Mouse (Mus musculus): ENCODE results near the gene Stx8. TPM values are rescaled to one million over a fixed set of nuclear protein-coding genes. Genes with fewer than 3 reads are reported as not detected.

The Stx8 gene
- polyA plus RNA-seq, 1 experiment from 2014 or later: 16.6 TPM

GRCm38 (mm10) chr11:68101598-68101997, 135.6 kb downstream of the Stx8 start:
- Histone ChIP-seq H3K9ac (ENCODE audit: low read depth, low read length) (no peak overlapping the region), H3K36me3 (ENCODE audit: control insufficient read depth, insufficient read depth) (no peaks in the 10 kb centered on the region), H3K4me3 (ENCODE audit: low read depth, low read length) (no peak overlapping the region), H3K27ac (ENCODE audit: low read length) (no peak overlapping the region), H3K4me2 (ENCODE audit: low read depth, low read length) (no peak overlapping the region), H3K27me3 (ENCODE audit: control insufficient read depth, insufficient read depth, low read depth, low read length) (no peaks in the 10 kb centered on the region), H3K9me3 (replicated peaks; ENCODE audit: control insufficient read depth, low read length) (no peaks in the 10 kb centered on the region), H3K4me1 (ENCODE audit: control insufficient read depth, low read depth, low read length) (no peaks in the 10 kb centered on the region)
- WGBS (ENCODE audit: insufficient replicate concordance): 69% methylated on average over 1 of the region's 1 CpGs
- no peak for ATAC-seq (ENCODE audit: low read depth)

DNA sequence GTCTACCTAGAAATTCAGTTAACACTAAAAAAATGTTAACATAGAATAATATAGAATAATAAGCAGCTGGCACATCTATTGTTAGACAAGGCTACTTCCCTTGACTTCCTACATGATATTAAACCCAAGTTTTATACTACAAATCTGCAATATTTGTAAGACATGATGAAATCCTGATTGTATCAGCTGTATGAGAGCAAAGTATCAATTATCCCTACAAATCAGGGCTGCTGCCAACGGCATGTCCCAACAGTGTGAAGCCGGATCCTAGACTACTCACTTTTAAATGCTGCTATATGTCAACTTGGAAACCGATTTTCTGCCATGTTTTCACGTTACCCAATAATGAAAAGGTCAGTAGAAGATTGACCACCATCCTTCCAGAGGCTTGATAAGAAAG, 137.5 kb downstream of the Stx8 start:
- Histone ChIP-seq H3K4me1 (ENCODE audit: control insufficient read depth, low read depth, low read length) (no peaks in the 10 kb centered on the region), H3K9ac (ENCODE audit: low read depth, low read length) (no peak overlapping the region), H3K27ac (ENCODE audit: low read length) (no peak overlapping the region), H3K27me3 (ENCODE audit: control insufficient read depth, insufficient read depth, low read depth, low read length) (no peaks in the 10 kb centered on the region), H3K4me3 (ENCODE audit: low read depth, low read length) (no peak overlapping the region), H3K9me3 (replicated peaks; ENCODE audit: control insufficient read depth, low read length) (no peaks in the 10 kb centered on the region), H3K4me2 (ENCODE audit: low read depth, low read length) (no peak overlapping the region), H3K36me3 (ENCODE audit: control insufficient read depth, insufficient read depth) (no peaks in the 10 kb centered on the region)
- ATAC-seq (ENCODE audit: low read depth): no peak
- WGBS (ENCODE audit: insufficient replicate concordance): 61% methylated on average over 4 of the region's 4 CpGs

DNA sequence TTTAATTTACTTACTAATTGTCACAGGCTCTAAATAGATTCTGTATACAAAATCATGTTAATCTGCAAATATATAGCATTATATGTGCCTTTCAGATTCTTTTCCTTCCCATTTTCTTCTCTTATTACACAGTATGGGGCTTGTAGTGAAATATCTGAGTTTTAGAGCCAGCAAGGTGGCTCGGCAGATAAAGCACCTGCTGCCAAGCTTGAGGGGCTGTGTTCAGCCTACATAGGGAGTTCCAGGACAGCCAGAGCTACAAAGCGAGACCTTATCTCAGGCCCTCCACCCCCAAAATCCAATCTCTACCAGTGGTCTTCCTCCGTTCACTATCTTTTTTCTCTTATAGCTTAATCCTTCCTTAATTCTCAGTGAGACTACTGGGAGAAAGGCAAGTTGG, 140.1 kb downstream of the Stx8 start:
- H3K36me3 ChIP-seq (ENCODE audit: control insufficient read depth, insufficient read depth): no peaks in the 10 kb centered on the region
- no peaks in the 10 kb centered on the region for H3K27me3 ChIP-seq (ENCODE audit: control insufficient read depth, insufficient read depth, low read depth, low read length)
- H3K9me3 ChIP-seq (replicated peaks; ENCODE audit: control insufficient read depth, low read length): no peaks in the 10 kb centered on the region
- no peak overlapping the region for H3K4me2 ChIP-seq (ENCODE audit: low read depth, low read length)
- no peak overlapping the region for H3K27ac ChIP-seq (ENCODE audit: low read length)
- no peak overlapping the region for H3K9ac ChIP-seq (ENCODE audit: low read depth, low read length)
- no peak for ATAC-seq (ENCODE audit: low read depth)
- H3K4me3 ChIP-seq (ENCODE audit: low read depth, low read length): no peak overlapping the region
- H3K4me1 ChIP-seq (ENCODE audit: control insufficient read depth, low read depth, low read length): no peaks in the 10 kb centered on the region
- WGBS (ENCODE audit: insufficient replicate concordance): 37% methylated on average over 3 of the region's 3 CpGs

DNA sequence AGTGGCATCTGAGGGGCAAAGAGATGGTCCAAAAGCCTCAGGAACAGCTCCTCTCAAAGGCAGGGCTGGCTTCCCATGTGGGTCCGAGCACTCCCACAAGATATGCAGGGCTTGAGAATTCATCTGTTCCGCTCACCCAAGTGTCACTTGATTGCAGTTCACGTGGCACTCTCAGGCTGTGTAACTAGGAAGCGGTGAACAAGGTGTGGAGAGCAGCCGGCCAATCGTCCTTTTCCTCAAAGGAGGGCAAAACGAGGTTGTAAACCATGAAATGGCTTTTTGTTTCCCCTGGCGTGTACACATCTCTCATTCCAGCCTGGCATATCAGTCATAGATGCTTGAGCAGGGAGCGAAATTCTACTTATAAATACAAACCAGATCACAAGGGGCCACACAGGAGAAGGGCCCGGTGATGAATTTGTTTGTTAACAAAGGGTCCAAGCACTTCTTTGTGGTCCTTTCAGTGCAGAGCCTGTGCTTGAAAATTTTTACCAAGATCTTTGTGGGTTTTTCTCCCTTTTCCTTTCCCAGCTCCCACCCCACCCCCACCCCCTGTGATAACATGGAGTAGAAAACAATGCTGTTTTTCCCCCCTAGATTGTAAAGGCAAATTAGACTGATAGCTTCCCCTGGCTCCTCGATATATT, 147.6 kb downstream of the Stx8 start:
- Histone ChIP-seq H3K4me2 (ENCODE audit: low read depth, low read length) (no peak overlapping the region), H3K4me3 (ENCODE audit: low read depth, low read length) (no peak overlapping the region), H3K27ac (ENCODE audit: low read length) (no peak overlapping the region), H3K36me3 (ENCODE audit: control insufficient read depth, insufficient read depth) (no peaks in the 10 kb centered on the region), H3K9ac (ENCODE audit: low read depth, low read length) (no peak overlapping the region), H3K27me3 (ENCODE audit: control insufficient read depth, insufficient read depth, low read depth, low read length) (no peaks in the 10 kb centered on the region), H3K9me3 (replicated peaks; ENCODE audit: control insufficient read depth, low read length) (no peaks in the 10 kb centered on the region), H3K4me1 (ENCODE audit: control insufficient read depth, low read depth, low read length) (no peaks in the 10 kb centered on the region)
- WGBS (ENCODE audit: insufficient replicate concordance): 47% methylated on average over 11 of the region's 11 CpGs
- no peak for ATAC-seq (ENCODE audit: low read depth)

DNA sequence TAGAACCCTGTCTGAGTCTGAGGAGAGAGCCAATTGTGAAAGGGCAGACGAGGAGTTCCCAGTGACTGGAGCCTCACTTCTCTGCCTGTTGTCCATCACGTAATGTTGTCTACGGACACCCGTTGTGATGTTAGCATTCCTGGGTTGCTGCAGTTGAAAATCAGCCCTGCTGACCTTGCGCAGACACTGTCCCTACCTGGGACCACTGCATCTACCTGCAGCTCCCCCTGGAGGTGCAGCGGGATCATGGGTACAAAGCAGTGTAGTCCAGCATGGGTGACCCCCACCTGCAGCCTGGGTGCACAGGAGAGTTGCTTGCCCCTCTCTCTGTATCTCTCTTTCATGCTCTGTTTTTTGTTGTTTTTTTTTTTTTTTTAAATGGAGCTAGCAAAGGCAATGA, 148.2 kb downstream of the Stx8 start:
- Histone ChIP-seq H3K27me3 (ENCODE audit: control insufficient read depth, insufficient read depth, low read depth, low read length) (no peaks in the 10 kb centered on the region), H3K4me2 (ENCODE audit: low read depth, low read length) (no peak overlapping the region), H3K4me3 (ENCODE audit: low read depth, low read length) (no peak overlapping the region), H3K4me1 (ENCODE audit: control insufficient read depth, low read depth, low read length) (no peaks in the 10 kb centered on the region), H3K36me3 (ENCODE audit: control insufficient read depth, insufficient read depth) (no peaks in the 10 kb centered on the region), H3K9me3 (replicated peaks; ENCODE audit: control insufficient read depth, low read length) (no peaks in the 10 kb centered on the region), H3K9ac (ENCODE audit: low read depth, low read length) (no peak overlapping the region), H3K27ac (ENCODE audit: low read length) (no peak overlapping the region)
- no peak for ATAC-seq (ENCODE audit: low read depth)
- 46% methylated on average over 6 of the region's 6 CpGs for WGBS (ENCODE audit: insufficient replicate concordance)

DNA sequence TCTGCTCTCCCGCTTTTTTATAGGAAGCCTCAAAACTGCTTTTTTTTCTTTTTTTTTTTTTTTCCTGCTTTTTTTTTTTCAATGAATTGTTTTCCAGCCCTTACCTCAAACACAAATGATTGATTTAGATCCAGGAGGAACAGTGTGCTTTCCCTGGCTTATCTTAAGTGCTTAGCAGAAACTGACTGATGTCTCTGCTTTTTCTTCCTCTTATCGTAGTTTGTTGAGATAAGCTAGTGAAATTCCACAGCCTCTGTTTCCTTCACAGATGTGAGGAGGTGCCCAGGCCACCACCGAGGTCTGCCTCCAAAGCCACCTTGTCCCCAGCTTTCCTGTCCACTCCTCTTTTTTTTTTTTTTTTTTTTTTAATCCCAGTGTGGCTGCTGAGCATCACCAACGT, 150.2 kb downstream of the Stx8 start:
- no peak overlapping the region for H3K4me3 ChIP-seq (ENCODE audit: low read depth, low read length)
- 46% methylated on average over 4 of the region's 4 CpGs for WGBS (ENCODE audit: insufficient replicate concordance)
- H3K4me1 ChIP-seq (ENCODE audit: control insufficient read depth, low read depth, low read length): no peaks in the 10 kb centered on the region
- no peak overlapping the region for H3K27ac ChIP-seq (ENCODE audit: low read length)
- H3K9ac ChIP-seq (ENCODE audit: low read depth, low read length): no peak overlapping the region
- no peaks in the 10 kb centered on the region for H3K27me3 ChIP-seq (ENCODE audit: control insufficient read depth, insufficient read depth, low read depth, low read length)
- no peak overlapping the region for H3K4me2 ChIP-seq (ENCODE audit: low read depth, low read length)
- H3K36me3 ChIP-seq (ENCODE audit: control insufficient read depth, insufficient read depth): no peaks in the 10 kb centered on the region
- no peak for ATAC-seq (ENCODE audit: low read depth)
- H3K9me3 ChIP-seq (replicated peaks; ENCODE audit: control insufficient read depth, low read length): no peaks in the 10 kb centered on the region

DNA sequence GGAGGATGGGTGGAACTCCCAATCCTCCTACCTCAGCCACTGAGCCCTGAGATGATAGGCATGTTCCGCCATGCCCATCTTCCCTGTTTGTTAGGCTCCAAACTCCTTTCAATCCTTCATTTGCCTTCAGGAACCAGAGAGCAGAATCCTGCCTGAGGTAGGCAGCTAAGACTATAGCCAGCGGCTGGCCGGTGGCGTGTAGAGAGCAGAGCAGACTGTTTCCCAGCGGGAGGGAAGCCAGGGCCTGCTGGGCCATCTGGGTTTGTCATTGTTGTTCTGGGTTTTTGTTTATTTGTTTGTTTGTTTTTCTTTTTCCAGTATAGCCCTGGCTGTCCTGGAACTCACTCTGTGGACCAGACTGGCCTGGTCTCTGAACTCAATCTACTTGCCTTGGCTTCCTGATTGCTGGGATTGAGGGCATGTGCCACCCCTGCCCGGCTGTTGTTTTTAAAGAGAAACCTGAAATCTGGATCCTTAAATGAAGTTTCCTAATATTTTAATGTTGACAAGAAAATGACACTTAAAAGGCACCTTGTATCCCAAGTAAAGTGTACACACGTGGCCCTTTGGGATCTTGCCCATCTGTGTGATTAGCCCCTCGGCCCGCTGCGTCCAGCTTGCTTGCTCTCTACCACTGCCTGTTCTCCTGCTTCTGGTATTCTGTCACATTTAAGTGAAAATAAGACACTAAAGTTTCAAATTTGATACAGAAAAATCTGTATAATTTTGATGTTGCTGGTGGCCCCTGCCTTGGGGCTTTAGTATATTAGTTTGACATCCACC, 152.1 kb downstream of the Stx8 start:
- H3K4me1 ChIP-seq (ENCODE audit: control insufficient read depth, low read depth, low read length): no peaks in the 10 kb centered on the region
- H3K36me3 ChIP-seq (ENCODE audit: control insufficient read depth, insufficient read depth): no peaks in the 10 kb centered on the region
- no peak overlapping the region for H3K4me3 ChIP-seq (ENCODE audit: low read depth, low read length)
- 79% methylated on average over 10 of the region's 10 CpGs for WGBS (ENCODE audit: insufficient replicate concordance)
- H3K4me2 ChIP-seq (ENCODE audit: low read depth, low read length): no peak overlapping the region
- no peak for ATAC-seq (ENCODE audit: low read depth)
- H3K27me3 ChIP-seq (ENCODE audit: control insufficient read depth, insufficient read depth, low read depth, low read length): no peaks in the 10 kb centered on the region
- no peak overlapping the region for H3K9ac ChIP-seq (ENCODE audit: low read depth, low read length)
- no peak overlapping the region for H3K27ac ChIP-seq (ENCODE audit: low read length)
- no peaks in the 10 kb centered on the region for H3K9me3 ChIP-seq (replicated peaks; ENCODE audit: control insufficient read depth, low read length)

DNA sequence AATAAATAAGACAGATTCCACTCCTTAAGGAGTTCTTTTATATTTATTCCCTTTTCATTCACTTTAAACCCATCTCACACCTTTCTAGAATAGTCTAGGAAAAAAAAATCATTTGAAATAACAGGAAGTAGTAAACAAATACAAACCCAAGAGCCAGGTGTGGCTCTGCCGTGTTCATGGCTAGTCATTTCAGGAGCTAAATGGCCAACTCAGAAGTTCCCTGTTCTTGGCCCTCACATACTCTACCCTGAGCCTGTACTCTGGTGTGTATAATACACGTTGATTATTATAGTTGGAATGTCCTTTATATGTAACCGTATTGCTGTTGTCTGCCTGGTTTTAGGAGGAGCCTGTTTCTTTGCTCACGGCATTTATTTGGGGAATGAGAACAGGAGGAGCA, 152.7 kb downstream of the Stx8 start:
- H3K4me1 ChIP-seq (ENCODE audit: control insufficient read depth, low read depth, low read length): no peaks in the 10 kb centered on the region
- H3K4me2 ChIP-seq (ENCODE audit: low read depth, low read length): no peak overlapping the region
- no peaks in the 10 kb centered on the region for H3K27me3 ChIP-seq (ENCODE audit: control insufficient read depth, insufficient read depth, low read depth, low read length)
- H3K9me3 ChIP-seq (replicated peaks; ENCODE audit: control insufficient read depth, low read length): no peaks in the 10 kb centered on the region
- 66% methylated on average over 4 of the region's 4 CpGs for WGBS (ENCODE audit: insufficient replicate concordance)
- H3K36me3 ChIP-seq (ENCODE audit: control insufficient read depth, insufficient read depth): no peaks in the 10 kb centered on the region
- no peak overlapping the region for H3K9ac ChIP-seq (ENCODE audit: low read depth, low read length)
- ATAC-seq (ENCODE audit: low read depth): no peak
- no peak overlapping the region for H3K27ac ChIP-seq (ENCODE audit: low read length)
- H3K4me3 ChIP-seq (ENCODE audit: low read depth, low read length): no peak overlapping the region

- Histone ChIP-seq H3K27ac (ENCODE audit: low read length) (no peak overlapping the region), H3K4me1 (ENCODE audit: control insufficient read depth, low read depth, low read length) (no peaks in the 10 kb centered on the region), H3K9ac (ENCODE audit: low read depth, low read length) (no peak overlapping the region), H3K27me3 (ENCODE audit: control insufficient read depth, insufficient read depth, low read depth, low read length) (no peaks in the 10 kb centered on the region), H3K36me3 (ENCODE audit: control insufficient read depth, insufficient read depth) (no peaks in the 10 kb centered on the region), H3K9me3 (replicated peaks; ENCODE audit: control insufficient read depth, low read length) (no peaks in the 10 kb centered on the region), H3K4me2 (ENCODE audit: low read depth, low read length) (no peak overlapping the region), H3K4me3 (ENCODE audit: low read depth, low read length) (no peak overlapping the region)
- ATAC-seq (ENCODE audit: low read depth): no peak
- WGBS (ENCODE audit: insufficient replicate concordance): 42% methylated on average over 13 of the region's 13 CpGs
These were observed 153.1 kb downstream of the Stx8 start for GRCm38 (mm10) chr11:68119136-68119535.

Data from liver, embryonic 16.5 days (tissue).